Mouse (Mus musculus): ENCODE results near the gene Crocc2.

- TF ChIP-seq POLR2A (IDR thresholded peaks at IDR 0.05; ENCODE audit: low read depth, low read length) (no peak), CTCF (IDR thresholded peaks at IDR 0.05; ENCODE audit: borderline replicate concordance, insufficient read depth, low read length) (no peak)
Observed at GRCm38 (mm10) chr1:93175849-93176248, 7.3 kb downstream of the Crocc2 start.

All from embryonic fibroblast, embryonic 13.5 days (primary cell).